Mouse (Mus musculus) limb, embryonic 13.5 days (tissue): Measurements from ENCODE around the gene Clec16a. TPM values are rescaled to one million over a fixed set of nuclear protein-coding genes. Genes with fewer than 3 reads are reported as not detected.

Experiments used
- ATAC-seq: fragments of 200-750 bp; cut with Nextera tagmentation; 2 replicates; pipeline ENCODE4 v1.8.0; 2017; ENCODE audit warnings: low read depth, moderate number of reproducible peaks, moderate TSS enrichment; ENCODE audit not compliant: low FRiP score
- H3K27ac ChIP-seq: fragments of 300-500 bp; sonication (generic); 2 replicates; pipeline ENCODE4 v1.5.1; 2015; ENCODE audit warnings: inconsistent platforms, mild to moderate bottlenecking, moderate library complexity
- H3K27me3 ChIP-seq: fragments of 300-500 bp; sonication (generic); 2 replicates; pipeline ENCODE4 v1.6.1; 2015; ENCODE audit warnings: mild to moderate bottlenecking, inconsistent platforms
- H3K36me3 ChIP-seq: fragments of 300-500 bp; sonication (generic); 2 replicates; pipeline ENCODE4 v1.6.1; 2015; ENCODE audit warnings: inconsistent platforms, mild to moderate bottlenecking, moderate library complexity
- H3K4me1 ChIP-seq: fragments of 300-500 bp; sonication (generic); 2 replicates; pipeline ENCODE4 v1.6.1; 2015; ENCODE audit warnings: inconsistent platforms
- H3K4me2 ChIP-seq: fragments of 300-500 bp; sonication (generic); replicated peaks from 2 replicates; pipeline ENCODE4 v1.6.1; 2015; ENCODE audit warnings: inconsistent platforms, mild to moderate bottlenecking, moderate library complexity
- H3K4me3 ChIP-seq: fragments of 300-500 bp; sonication (generic); 2 replicates; pipeline ENCODE4 v1.5.1; 2015; ENCODE audit warnings: moderate library complexity, mild to moderate bottlenecking, inconsistent platforms
- H3K9ac ChIP-seq: fragments of 300-500 bp; sonication (generic); 2 replicates; pipeline ENCODE4 v1.6.1; 2015; ENCODE audit warnings: mild to moderate bottlenecking, inconsistent platforms
- H3K9me3 ChIP-seq: fragments of 300-500 bp; sonication (generic); 2 replicates; pipeline ENCODE4 v1.6.1; 2016; ENCODE audit warnings: inconsistent platforms
- WGBS: fragments of 180-500 bp; shearing (Covaris S2); methylation state at CpG from one replicate; pipeline ENCODE4 v1.1.7; 2015; 5-methylcytosine and 5-hydroxymethylcytosine counted together
- polyA plus RNA-seq: library from polyadenylated mRNA; unstranded; fragments of >200 nt; fragmentation: Nextera tagmentation; extraction: Ambion mirVana; gene quantifications from 2 replicates; pipeline ENCODE4 v1.2.1, GENCODE M21; 2015

Clec16a gene
- polyA plus RNA-seq, 1 experiment from 2014 or later, result 42.1 TPM

- H3K4me3 ChIP-seq, result no peak overlapping the region
- no peak for ATAC-seq
- no peak overlapping the region for H3K9ac ChIP-seq
- no peak overlapping the region for H3K4me2 ChIP-seq
- no peak overlapping the region for H3K27ac ChIP-seq
- H3K9me3 ChIP-seq, result no peaks in the 10 kb centered on the region
- H3K4me1 ChIP-seq, result peaks cover 30% of the 10 kb centered on the region
- no peaks in the 10 kb centered on the region for H3K36me3 ChIP-seq
- no peaks in the 10 kb centered on the region for H3K27me3 ChIP-seq
- 55% methylated on average over 9 of the region's 9 CpGs for WGBS
Observed at GRCm38 (mm10) chr16:10768821-10769220, 223.7 kb downstream of the Clec16a start.

GRCm38 (mm10) chr16:10769661-10770060 lies 224.5 kb downstream of the Clec16a start:
- H3K27ac ChIP-seq, result no peak overlapping the region
- ATAC-seq, result no peak
- H3K4me2 ChIP-seq, result no peak overlapping the region
- H3K4me1 ChIP-seq, result peaks cover 30% of the 10 kb centered on the region
- H3K27me3 ChIP-seq, result no peaks in the 10 kb centered on the region
- no peak overlapping the region; the same call in 1 of the 2 replicates for H3K9ac ChIP-seq
- H3K9me3 ChIP-seq, result no peaks in the 10 kb centered on the region
- 42% methylated on average over 2 of the region's 2 CpGs for WGBS
- H3K4me3 ChIP-seq, result no peak overlapping the region
- no peaks in the 10 kb centered on the region for H3K36me3 ChIP-seq

- WGBS, result 43% methylated on average over 4 of the region's 4 CpGs
- peaks cover 30% of the 10 kb centered on the region for H3K4me1 ChIP-seq
- H3K27ac ChIP-seq, result no peak overlapping the region
- H3K4me3 ChIP-seq, result no peak overlapping the region
- H3K9me3 ChIP-seq, result no peaks in the 10 kb centered on the region
- H3K36me3 ChIP-seq, result no peaks in the 10 kb centered on the region
- no peak overlapping the region for H3K9ac ChIP-seq
- no peak for ATAC-seq
- H3K27me3 ChIP-seq, result no peaks in the 10 kb centered on the region
- H3K4me2 ChIP-seq, result no peak overlapping the region
Observed at GRCm38 (mm10) chr16:10770531-10771325, 225.6 kb downstream of the Clec16a start.

GRCm38 (mm10) chr16:10771769-10772510 lies 226.8 kb downstream of the Clec16a start:
- WGBS, result 51% methylated on average over 19 of the region's 19 CpGs
- no peaks in the 10 kb centered on the region for H3K9me3 ChIP-seq
- no peak overlapping the region for H3K9ac ChIP-seq
- H3K36me3 ChIP-seq, result no peaks in the 10 kb centered on the region
- H3K4me3 ChIP-seq, result no peak overlapping the region
- no peak overlapping the region for H3K27ac ChIP-seq
- no peaks in the 10 kb centered on the region for H3K27me3 ChIP-seq
- ATAC-seq, result no peak
- H3K4me1 ChIP-seq, result peaks cover 30% of the 10 kb centered on the region
- H3K4me2 ChIP-seq, result no peak overlapping the region

- WGBS, result 82% methylated on average over 8 of the region's 8 CpGs
- no peak for ATAC-seq
- H3K9ac ChIP-seq, result no peak overlapping the region
- H3K4me3 ChIP-seq, result no peak overlapping the region
- no peaks in the 10 kb centered on the region for H3K9me3 ChIP-seq
- peaks cover 30% of the 10 kb centered on the region for H3K4me1 ChIP-seq
- H3K27ac ChIP-seq, result no peak overlapping the region
- H3K27me3 ChIP-seq, result no peaks in the 10 kb centered on the region
- no peaks in the 10 kb centered on the region for H3K36me3 ChIP-seq
- no peak overlapping the region for H3K4me2 ChIP-seq
Observed at GRCm38 (mm10) chr16:10773543-10773942, 228.4 kb downstream of the Clec16a start.

- 67% methylated on average over 4 of the region's 4 CpGs for WGBS
- no peak overlapping the region for H3K4me2 ChIP-seq
Observed at GRCm38 (mm10) chr16:10774726-10775125, 229.6 kb downstream of the Clec16a start.

GRCm38 (mm10) chr16:10776322-10776721 lies 231.2 kb downstream of the Clec16a start:
- 54% methylated on average over 7 of the region's 7 CpGs for WGBS
- Histone ChIP-seq H3K4me2 (no peak overlapping the region), H3K9me3 (no peaks in the 10 kb centered on the region), H3K4me1 (peaks cover 20% of the 10 kb centered on the region), H3K4me3 (no peak overlapping the region), H3K36me3 (no peaks in the 10 kb centered on the region), H3K27me3 (no peaks in the 10 kb centered on the region), H3K27ac (no peak overlapping the region), H3K9ac (no peak overlapping the region)
- no peak for ATAC-seq

More at GRCm38 (mm10) chr16:10774726-10775125, 229.6 kb downstream of the Clec16a start:
- Histone ChIP-seq H3K27ac (no peak overlapping the region), H3K9me3 (no peaks in the 10 kb centered on the region), H3K9ac (no peak overlapping the region), H3K36me3 (no peaks in the 10 kb centered on the region), H3K4me3 (no peak overlapping the region), H3K4me1 (peaks cover 19% of the 10 kb centered on the region), H3K27me3 (no peaks in the 10 kb centered on the region)
- ATAC-seq, result no peak

GRCm38 (mm10) chr16:10777579-10778160 lies 232.5 kb downstream of the Clec16a start:
- Histone ChIP-seq H3K4me3 (no peak overlapping the region), H3K9me3 (no peaks in the 10 kb centered on the region), H3K4me1 (peaks cover 32% of the 10 kb centered on the region), H3K27me3 (no peaks in the 10 kb centered on the region), H3K9ac (no peak overlapping the region), H3K4me2 (no peak overlapping the region), H3K36me3 (0 out of 2 replicates have a peak, but pooled peaks cover 2% of the 10 kb centered on the region), H3K27ac (no peak overlapping the region)
- 76% methylated on average over 5 of the region's 5 CpGs for WGBS
- no peak for ATAC-seq

GRCm38 (mm10) chr16:10780631-10781120 lies 235.5 kb downstream of the Clec16a start:
- 0 out of 2 replicates have a peak, but pooled peaks cover 5% of the 10 kb centered on the region for H3K36me3 ChIP-seq
- peak overlapping the region; percentile 19; the same call in 1 of the 2 replicates for H3K4me2 ChIP-seq
- H3K9me3 ChIP-seq, result no peaks in the 10 kb centered on the region
- no peak overlapping the region for H3K4me3 ChIP-seq
- no peaks in the 10 kb centered on the region for H3K27me3 ChIP-seq
- peaks cover 43% of the 10 kb centered on the region for H3K4me1 ChIP-seq
- ATAC-seq, result no peak
- H3K9ac ChIP-seq, result peak overlapping the region; percentile 39; the same call in 1 of the 2 replicates
- 52% methylated on average over 5 of the region's 5 CpGs for WGBS
- H3K27ac ChIP-seq, result peak overlapping the region; percentile 52

- Histone ChIP-seq H3K9me3 (no peaks in the 10 kb centered on the region), H3K9ac (0 out of 2 replicates have a peak overlapping the region, but pooled peaks have one; percentile 39), H3K27me3 (no peaks in the 10 kb centered on the region), H3K4me3 (peak overlapping the region; percentile 62), H3K36me3 (0 out of 2 replicates have a peak, but pooled peaks cover 5% of the 10 kb centered on the region), H3K4me1 (peaks cover 53% of the 10 kb centered on the region), H3K4me2 (peak overlapping the region; percentile 97), H3K27ac (peak overlapping the region; percentile 52)
- WGBS, result 21% methylated on average over 9 of the region's 9 CpGs
- ATAC-seq, result no peak
Observed at GRCm38 (mm10) chr16:10781862-10782371, 236.8 kb downstream of the Clec16a start.

- peak overlapping the region; percentile 52 for H3K27ac ChIP-seq
- peak overlapping the region; percentile 89 for H3K9ac ChIP-seq
- no peaks in the 10 kb centered on the region for H3K9me3 ChIP-seq
- peaks cover 59% of the 10 kb centered on the region for H3K4me1 ChIP-seq
- H3K4me2 ChIP-seq, result peak overlapping the region; percentile 97
- peak overlapping the region; percentile 62 for H3K4me3 ChIP-seq
- H3K27me3 ChIP-seq, result no peaks in the 10 kb centered on the region
- ATAC-seq, result no peak
- WGBS, result 40% methylated on average over 6 of the region's 6 CpGs
- 0 out of 2 replicates have a peak, but pooled peaks cover 5% of the 10 kb centered on the region for H3K36me3 ChIP-seq
Observed at GRCm38 (mm10) chr16:10782377-10783151, 237.4 kb downstream of the Clec16a start.
